Mouse (Mus musculus) hindbrain, embryonic 14.5 days (tissue): Measurements from ENCODE around the gene Pard3. TPM values are rescaled to one million over a fixed set of nuclear protein-coding genes. Genes with fewer than 3 reads are reported as not detected.

Experiments
- ATAC-seq: fragments of 200-750 bp; cut with Nextera tagmentation; 2 replicates; pipeline ENCODE4 v1.8.0; 2017; ENCODE audit warnings: moderate number of reproducible peaks, mild to moderate bottlenecking, moderate TSS enrichment, moderate library complexity; ENCODE audit not compliant: low FRiP score
- DNase-seq: peaks from one replicate; pipeline ENCODE4 v3.0.0-alpha.2; 2015; ENCODE audit warnings: low spot score
- H3K27ac ChIP-seq: fragments of 300-500 bp; sonication (generic); 2 replicates; pipeline ENCODE4 v1.5.1; 2014; ENCODE audit warnings: mild to moderate bottlenecking, moderate library complexity
- H3K27me3 ChIP-seq: fragments of 300-500 bp; sonication (generic); 2 replicates; pipeline ENCODE4 v1.6.1; 2014; ENCODE audit warnings: mild to moderate bottlenecking, low read length, mixed read lengths; ENCODE audit not compliant: control insufficient read depth, insufficient read depth
- H3K36me3 ChIP-seq: fragments of 300-500 bp; sonication (generic); replicated peaks from 2 replicates; pipeline ENCODE4 v1.6.1; 2014; ENCODE audit not compliant: control insufficient read depth, insufficient read depth
- H3K4me1 ChIP-seq: fragments of 300-500 bp; sonication (generic); replicated peaks from 2 replicates; pipeline ENCODE4 v1.6.1; 2014; ENCODE audit warnings: antibody characterized with exemption, low read length, mixed read lengths; ENCODE audit not compliant: control insufficient read depth, insufficient read depth
- H3K4me2 ChIP-seq: fragments of 300-500 bp; sonication (generic); replicated peaks from 2 replicates; pipeline ENCODE4 v1.6.1; 2014; ENCODE audit warnings: mild to moderate bottlenecking, moderate library complexity
- H3K4me3 ChIP-seq: fragments of 300-500 bp; sonication (generic); replicated peaks from 2 replicates; pipeline ENCODE4 v1.5.1; 2014; ENCODE audit warnings: mild to moderate bottlenecking, low read length
- H3K9ac ChIP-seq: fragments of 300-500 bp; sonication (generic); 2 replicates; pipeline ENCODE4 v1.6.1; 2014
- H3K9me3 ChIP-seq: fragments of 300-500 bp; sonication (generic); 2 replicates; pipeline ENCODE4 v1.6.1; 2016; ENCODE audit warnings: low read length; ENCODE audit not compliant: control insufficient read depth
- WGBS: fragments of 180-500 bp; shearing (Covaris S2); extraction: QIAGEN DNeasy Blood & Tissue Kit; methylation state at CpG from one replicate; pipeline ENCODE4 v1.1.7; 2014; 5-methylcytosine and 5-hydroxymethylcytosine counted together
- polyA plus RNA-seq: library from polyadenylated mRNA; unstranded; fragments of >200 nt; fragmentation: Nextera tagmentation; extraction: Ambion mirVana; gene quantifications from 2 replicates; pipeline ENCODE4 v1.2.1, GENCODE M21; 2014

Pard3 gene
- 23.5 and 25.5 TPM in 2 replicates for polyA plus RNA-seq

GRCm38 (mm10) chr8:127063551-127064360, at the start of gene Pard3:
Pard3 (plus strand) TSS chr8:127063893.
- peak within 1 kb of the TSS; percentile 85 for H3K27ac ChIP-seq
- H3K27me3 ChIP-seq = no peaks in the 10 kb centered on the region
- H3K9me3 ChIP-seq = no peaks in the 10 kb centered on the region
- WGBS = under 1% methylated on average over 92 of the region's 98 CpGs
- ATAC-seq (peak; percentile 90), DNase-seq (peak; percentile 76)
- H3K4me1 ChIP-seq = peaks cover 22% of the 10 kb centered on the region
- H3K4me2 ChIP-seq = peak within 1 kb of the TSS; percentile 68
- peak within 1 kb of the TSS; percentile 88 for H3K4me3 ChIP-seq
- peak within 1 kb of the TSS; percentile 72 for H3K9ac ChIP-seq
- H3K36me3 ChIP-seq = no peaks in the 10 kb centered on the region

- H3K27ac ChIP-seq = no peak overlapping the region
- H3K9ac ChIP-seq = no peak overlapping the region
- 91% methylated on average over 1 of the region's 1 CpGs for WGBS
- H3K4me3 ChIP-seq = no peak overlapping the region
- ATAC-seq (no peak), DNase-seq (no peak)
- no peaks in the 10 kb centered on the region for H3K27me3 ChIP-seq
- no peak overlapping the region for H3K4me2 ChIP-seq
- no peaks in the 10 kb centered on the region for H3K36me3 ChIP-seq
- H3K9me3 ChIP-seq = 0 out of 2 replicates have a peak, but pooled peaks cover 5% of the 10 kb centered on the region
- no peaks in the 10 kb centered on the region for H3K4me1 ChIP-seq
Observed at GRCm38 (mm10) chr8:127021830-127022229, 41.9 kb upstream of the Pard3 start.

GRCm38 (mm10) chr8:127025256-127025717, 38.4 kb upstream of the Pard3 start:
- 80% methylated on average over 11 of the region's 11 CpGs for WGBS
- DNase-seq (no peak), ATAC-seq (no peak)
- Histone ChIP-seq H3K9me3 (no peaks in the 10 kb centered on the region), H3K4me3 (no peak overlapping the region), H3K36me3 (no peaks in the 10 kb centered on the region), H3K27me3 (no peaks in the 10 kb centered on the region), H3K27ac (no peak overlapping the region), H3K9ac (no peak overlapping the region), H3K4me1 (no peaks in the 10 kb centered on the region), H3K4me2 (no peak overlapping the region)

- H3K4me3 ChIP-seq = no peak overlapping the region
- no peaks in the 10 kb centered on the region for H3K36me3 ChIP-seq
- DNase-seq (no peak), ATAC-seq (no peak)
- H3K9ac ChIP-seq = no peak overlapping the region
- H3K4me1 ChIP-seq = no peaks in the 10 kb centered on the region
- no peaks in the 10 kb centered on the region for H3K27me3 ChIP-seq
- no peak overlapping the region for H3K4me2 ChIP-seq
- no peak overlapping the region for H3K27ac ChIP-seq
- no peaks in the 10 kb centered on the region for H3K9me3 ChIP-seq
- 71% methylated on average over 11 of the region's 11 CpGs for WGBS
Observed at GRCm38 (mm10) chr8:127025775-127026174, 37.9 kb upstream of the Pard3 start.

GRCm38 (mm10) chr8:127031476-127031875, 32.2 kb upstream of the Pard3 start:
- DNase-seq (no peak), ATAC-seq (no peak)
- 29% methylated on average over 5 of the region's 5 CpGs for WGBS
- H3K27me3 ChIP-seq = no peaks in the 10 kb centered on the region
- H3K4me2 ChIP-seq = no peak overlapping the region
- H3K4me3 ChIP-seq = no peak overlapping the region
- H3K36me3 ChIP-seq = no peaks in the 10 kb centered on the region
- H3K27ac ChIP-seq = no peak overlapping the region
- no peaks in the 10 kb centered on the region for H3K4me1 ChIP-seq
- H3K9ac ChIP-seq = no peak overlapping the region
- no peaks in the 10 kb centered on the region for H3K9me3 ChIP-seq

GRCm38 (mm10) chr8:127038928-127039327, 24.8 kb upstream of the Pard3 start:
- H3K4me2 ChIP-seq = no peak overlapping the region
- H3K27ac ChIP-seq = no peak overlapping the region
- no peak overlapping the region for H3K4me3 ChIP-seq
- no peaks in the 10 kb centered on the region for H3K9me3 ChIP-seq
- H3K4me1 ChIP-seq = no peaks in the 10 kb centered on the region
- DNase-seq (no peak), ATAC-seq (no peak)
- no peak overlapping the region for H3K9ac ChIP-seq
- no peaks in the 10 kb centered on the region for H3K27me3 ChIP-seq
- H3K36me3 ChIP-seq = no peaks in the 10 kb centered on the region
- WGBS = 76% methylated on average over 4 of the region's 4 CpGs

- no peak overlapping the region for H3K9ac ChIP-seq
- 0 out of 2 replicates have a peak, but pooled peaks cover 3% of the 10 kb centered on the region for H3K4me1 ChIP-seq
- H3K9me3 ChIP-seq = no peaks in the 10 kb centered on the region
- H3K36me3 ChIP-seq = no peaks in the 10 kb centered on the region
- H3K4me3 ChIP-seq = no peak overlapping the region
- no peak for ATAC-seq
- WGBS = 79% methylated on average over 5 of the region's 5 CpGs
- H3K4me2 ChIP-seq = no peak overlapping the region
- DNase-seq = no peak
- H3K27ac ChIP-seq = no peak overlapping the region
- no peaks in the 10 kb centered on the region for H3K27me3 ChIP-seq
Observed at GRCm38 (mm10) chr8:127049996-127050395, 13.7 kb upstream of the Pard3 start.

GRCm38 (mm10) chr8:127052132-127052531, 11.6 kb upstream of the Pard3 start:
- Histone ChIP-seq H3K9me3 (no peaks in the 10 kb centered on the region), H3K27ac (no peak overlapping the region), H3K9ac (no peak overlapping the region), H3K4me3 (no peak overlapping the region), H3K4me1 (0 out of 2 replicates have a peak, but pooled peaks cover 4% of the 10 kb centered on the region), H3K27me3 (no peaks in the 10 kb centered on the region), H3K36me3 (no peaks in the 10 kb centered on the region), H3K4me2 (no peak overlapping the region)
- no peak for DNase-seq
- WGBS = 88% methylated on average over 10 of the region's 10 CpGs
- ATAC-seq = no peak

- DNase-seq = no peak
- no peak for ATAC-seq
- 63% methylated on average over 4 of the region's 4 CpGs for WGBS
Observed at GRCm38 (mm10) chr8:127055081-127055480, 8.6 kb upstream of the Pard3 start.

More at GRCm38 (mm10) chr8:127055081-127055480, 8.6 kb upstream of the Pard3 start:
- Histone ChIP-seq H3K9ac (no peak overlapping the region), H3K4me2 (no peak overlapping the region), H3K4me3 (no peak overlapping the region), H3K36me3 (no peaks in the 10 kb centered on the region), H3K27me3 (no peaks in the 10 kb centered on the region), H3K9me3 (no peaks in the 10 kb centered on the region), H3K27ac (no peak overlapping the region; the same call in 1 of the 2 replicates), H3K4me1 (0 out of 2 replicates have a peak, but pooled peaks cover 4% of the 10 kb centered on the region)
